Mouse (Mus musculus) neural tube, embryonic 11.5 days (tissue): ENCODE data around the gene Cela3b. TPM values are rescaled to one million over a fixed set of nuclear protein-coding genes. Genes with fewer than 3 reads are reported as not detected.
"Not testable (repeated sequence)": the region's sequence is repeated elsewhere in the genome, so short reads cannot be mapped to it uniquely, and the experiment has no call there.

Experiments
- ATAC-seq: fragments of 200-750 bp; cut with Nextera tagmentation; 2 replicates; pipeline ENCODE4 v1.8.0; 2017; ENCODE audit warnings: moderate number of reproducible peaks, mild to moderate bottlenecking, moderate TSS enrichment, moderate library complexity; ENCODE audit not compliant: insufficient read depth, low FRiP score, low TSS enrichment
- DNase-seq: peaks from one replicate; pipeline ENCODE4 v3.0.0-alpha.2; 2015; ENCODE audit warnings: low spot score
- H3K27ac ChIP-seq: fragments of 300-500 bp; sonication (generic); 2 replicates; pipeline ENCODE4 v1.5.1; 2014; ENCODE audit warnings: low read depth, mild to moderate bottlenecking, low read length
- H3K27me3 ChIP-seq: fragments of 300-500 bp; sonication (generic); 2 replicates; pipeline ENCODE4 v1.6.1; 2014; ENCODE audit warnings: mild to moderate bottlenecking, low read length, mixed read lengths; ENCODE audit not compliant: control insufficient read depth, insufficient read depth
- H3K36me3 ChIP-seq: fragments of 300-500 bp; sonication (generic); 2 replicates; pipeline ENCODE4 v1.6.1; 2014; ENCODE audit warnings: mild to moderate bottlenecking, low read length, moderate library complexity, mixed read lengths; ENCODE audit not compliant: control insufficient read depth, insufficient read depth
- H3K4me1 ChIP-seq: fragments of 300-500 bp; sonication (generic); 2 replicates; pipeline ENCODE4 v1.6.1; 2014; ENCODE audit warnings: low read length, mixed read lengths; ENCODE audit not compliant: control insufficient read depth, insufficient read depth
- H3K4me2 ChIP-seq: fragments of 300-500 bp; sonication (generic); 2 replicates; pipeline ENCODE4 v1.6.1; 2014; ENCODE audit warnings: low read depth, mild to moderate bottlenecking, moderate library complexity
- H3K4me3 ChIP-seq: fragments of 300-500 bp; sonication (generic); 2 replicates; pipeline ENCODE4 v1.5.1; 2014; ENCODE audit warnings: low read depth, low read length
- H3K9ac ChIP-seq: fragments of 300-500 bp; sonication (generic); 2 replicates; pipeline ENCODE4 v1.6.1; 2014; ENCODE audit warnings: mild to moderate bottlenecking, low read length
- H3K9me3 ChIP-seq: fragments of 300-500 bp; sonication (generic); 2 replicates; pipeline ENCODE4 v1.6.1; 2016; ENCODE audit warnings: low read length; ENCODE audit not compliant: control insufficient read depth
- WGBS: fragments of 180-500 bp; shearing (Covaris S2); extraction: QIAGEN DNeasy Blood & Tissue Kit; methylation state at CpG from one replicate; pipeline ENCODE4 v1.1.7; 2014; 5-methylcytosine and 5-hydroxymethylcytosine counted together
- polyA plus RNA-seq: library from polyadenylated mRNA; unstranded; fragments of >200 nt; fragmentation: Nextera tagmentation; extraction: Ambion mirVana; gene quantifications from 2 replicates; pipeline ENCODE4 v1.2.1, GENCODE M21; 2014

Gene Cela3b
- polyA plus RNA-seq, 1 experiment from 2014 or later = not detected

DNA sequence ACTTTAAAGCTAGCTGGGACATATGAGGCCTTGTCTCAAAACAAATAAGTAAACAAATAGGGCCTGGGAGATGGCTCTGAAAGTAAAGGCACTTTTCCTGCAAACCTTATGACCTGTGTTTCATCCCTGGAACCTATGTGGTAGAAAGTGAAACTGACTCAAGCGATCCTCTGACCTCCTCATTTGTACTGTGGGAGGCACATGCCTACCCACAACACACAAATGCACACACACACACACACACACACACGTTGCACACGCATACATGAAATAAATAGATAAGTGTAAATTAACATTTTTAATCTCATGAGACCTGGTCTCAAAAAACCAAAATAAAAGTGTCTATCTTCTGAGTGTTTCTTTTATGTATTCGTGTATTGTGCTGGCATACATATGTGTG, 15.5 kb upstream of the Cela3b start:
- no peaks in the 10 kb centered on the region for H3K36me3 ChIP-seq
- no peak overlapping the region for H3K27ac ChIP-seq
- H3K27me3 ChIP-seq = no peaks in the 10 kb centered on the region
- H3K4me1 ChIP-seq = no peaks in the 10 kb centered on the region
- no peak overlapping the region for H3K9ac ChIP-seq
- WGBS = 91% methylated on average over 4 of the region's 4 CpGs
- DNase-seq = no peak
- H3K9me3 ChIP-seq = no peaks in the 10 kb centered on the region
- ATAC-seq = no peak
- no peak overlapping the region for H3K4me2 ChIP-seq
- no peak overlapping the region for H3K4me3 ChIP-seq

DNA sequence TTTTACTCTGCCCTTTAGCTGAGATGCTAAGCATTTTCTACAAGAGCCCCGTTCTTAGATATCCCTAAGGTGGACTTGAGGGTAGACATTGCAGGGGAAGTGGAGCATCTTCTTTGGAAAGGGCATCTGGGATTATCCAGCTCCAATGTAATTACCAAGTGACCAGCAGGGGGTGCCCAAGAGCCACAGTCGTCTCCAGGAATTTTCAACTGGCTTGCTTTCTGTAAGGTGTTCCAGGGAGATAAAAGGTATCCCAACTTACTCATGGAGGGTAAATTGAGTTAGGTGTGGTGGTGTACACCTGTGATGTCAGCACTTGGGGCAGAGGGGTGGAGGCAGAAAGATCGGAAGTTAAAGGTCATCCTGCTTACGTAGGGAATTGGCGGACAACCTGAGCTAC, 13.3 kb upstream of the Cela3b start:
- no peak for ATAC-seq
- WGBS = 38% methylated on average over 5 of the region's 5 CpGs

DNA sequence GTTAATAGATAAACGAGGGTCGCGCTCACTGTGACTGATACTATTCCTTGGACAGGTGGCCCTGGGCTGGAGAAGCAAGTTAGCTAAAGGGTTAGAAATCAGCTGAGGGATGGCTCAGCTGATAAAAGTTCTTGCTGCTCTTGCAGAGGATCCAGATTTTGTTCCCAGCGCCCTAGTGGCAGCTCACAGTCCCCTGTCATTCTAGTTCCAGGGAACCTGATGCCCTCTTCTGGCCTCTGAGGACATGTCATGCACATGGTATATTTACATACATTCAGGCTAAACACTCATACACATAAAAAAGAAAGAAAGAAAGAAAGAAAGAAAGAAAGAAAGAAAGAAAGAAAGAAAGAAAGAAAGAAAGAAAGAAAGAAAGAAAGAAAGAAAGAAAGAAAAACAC, 11.0 kb upstream of the Cela3b start:
- no peak for DNase-seq
- 82% methylated on average over 4 of the region's 4 CpGs for WGBS
- Histone ChIP-seq H3K4me2 (no peak overlapping the region), H3K4me3 (no peak overlapping the region), H3K27me3 (no peaks in the 10 kb centered on the region), H3K36me3 (no peaks in the 10 kb centered on the region), H3K4me1 (no peaks in the 10 kb centered on the region), H3K27ac (no peak overlapping the region), H3K9ac (no peak overlapping the region), H3K9me3 (no peaks in the 10 kb centered on the region)
- ATAC-seq = no peak

More for the DNA sequence above, 13.3 kb upstream of the Cela3b start:
- DNase-seq = peak; percentile 77
- no peak overlapping the region for H3K27ac ChIP-seq
- H3K4me2 ChIP-seq = no peak overlapping the region
- H3K9ac ChIP-seq = no peak overlapping the region
- no peak overlapping the region for H3K4me3 ChIP-seq
- H3K4me1 ChIP-seq = no peaks in the 10 kb centered on the region
- no peaks in the 10 kb centered on the region for H3K9me3 ChIP-seq
- H3K27me3 ChIP-seq = no peaks in the 10 kb centered on the region
- H3K36me3 ChIP-seq = no peaks in the 10 kb centered on the region

DNA sequence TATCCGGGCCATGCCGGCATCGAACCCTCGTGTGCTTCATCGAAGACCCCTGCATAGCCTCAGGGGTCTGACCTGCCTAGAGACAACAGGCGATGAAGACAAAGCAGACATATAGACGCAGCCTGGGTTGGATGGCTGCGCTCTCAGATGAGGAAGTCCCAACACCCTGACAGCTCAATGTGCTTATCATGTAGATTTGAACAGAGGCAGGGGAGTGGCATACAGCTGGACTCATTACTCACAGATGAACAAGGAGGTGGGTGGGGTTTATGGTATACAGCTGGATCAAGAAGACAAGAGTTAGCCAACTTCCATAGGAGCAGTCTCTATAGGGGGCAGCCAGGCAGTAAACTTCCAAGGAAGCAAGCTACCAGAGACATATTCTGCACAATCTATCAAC, 8.5 kb upstream of the Cela3b start:
- WGBS = 90% methylated on average over 8 of the region's 8 CpGs
- no peak for ATAC-seq
- Histone ChIP-seq H3K9ac (no peak overlapping the region), H3K27me3 (no peaks in the 10 kb centered on the region), H3K4me3 (no peak overlapping the region), H3K9me3 (no peaks in the 10 kb centered on the region), H3K36me3 (no peaks in the 10 kb centered on the region), H3K27ac (no peak overlapping the region), H3K4me1 (no peaks in the 10 kb centered on the region), H3K4me2 (no peak overlapping the region)
- DNase-seq = no peak

DNA sequence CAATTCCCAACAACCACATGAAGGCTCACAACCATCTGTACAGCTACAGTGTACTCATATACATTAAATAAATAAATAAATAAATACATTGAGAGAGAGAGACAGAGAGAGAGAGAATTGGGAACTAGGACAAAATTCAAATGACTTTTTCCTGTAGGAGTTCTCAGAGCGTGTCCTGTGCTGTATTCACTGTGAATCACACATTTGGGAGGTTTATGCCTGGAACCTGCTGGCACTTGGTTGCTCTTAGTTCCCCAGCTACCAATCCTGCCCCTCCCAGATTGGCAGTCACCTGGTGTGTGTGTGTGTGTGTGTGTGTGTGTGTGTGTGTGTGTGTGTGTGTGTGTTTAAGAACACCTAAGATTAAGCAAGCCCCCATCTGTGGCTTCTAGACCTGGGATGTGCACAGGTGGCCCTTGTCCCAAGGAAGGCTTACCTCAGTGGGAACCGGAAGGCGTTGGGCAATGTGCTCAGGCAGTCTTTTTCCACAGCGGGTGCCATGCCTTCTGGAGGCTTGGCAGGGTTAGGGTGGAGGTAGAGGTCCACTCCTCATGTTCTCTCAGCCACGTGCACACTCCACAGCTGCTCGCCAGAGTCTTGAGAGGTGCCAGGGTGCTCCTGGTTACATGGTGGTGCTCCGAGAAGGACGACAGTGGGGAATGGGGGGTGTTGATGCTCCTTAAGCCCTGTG, 6.8 kb upstream of the Cela3b start:
- Histone ChIP-seq H3K27ac (no peak overlapping the region), H3K4me3 (no peak overlapping the region), H3K36me3 (no peaks in the 10 kb centered on the region), H3K9me3 (no peaks in the 10 kb centered on the region), H3K9ac (no peak overlapping the region), H3K4me1 (no peaks in the 10 kb centered on the region), H3K4me2 (no peak overlapping the region), H3K27me3 (no peaks in the 10 kb centered on the region)
- ATAC-seq = no peak
- 86% methylated on average over 8 of the region's 8 CpGs for WGBS
- DNase-seq = no peak

DNA sequence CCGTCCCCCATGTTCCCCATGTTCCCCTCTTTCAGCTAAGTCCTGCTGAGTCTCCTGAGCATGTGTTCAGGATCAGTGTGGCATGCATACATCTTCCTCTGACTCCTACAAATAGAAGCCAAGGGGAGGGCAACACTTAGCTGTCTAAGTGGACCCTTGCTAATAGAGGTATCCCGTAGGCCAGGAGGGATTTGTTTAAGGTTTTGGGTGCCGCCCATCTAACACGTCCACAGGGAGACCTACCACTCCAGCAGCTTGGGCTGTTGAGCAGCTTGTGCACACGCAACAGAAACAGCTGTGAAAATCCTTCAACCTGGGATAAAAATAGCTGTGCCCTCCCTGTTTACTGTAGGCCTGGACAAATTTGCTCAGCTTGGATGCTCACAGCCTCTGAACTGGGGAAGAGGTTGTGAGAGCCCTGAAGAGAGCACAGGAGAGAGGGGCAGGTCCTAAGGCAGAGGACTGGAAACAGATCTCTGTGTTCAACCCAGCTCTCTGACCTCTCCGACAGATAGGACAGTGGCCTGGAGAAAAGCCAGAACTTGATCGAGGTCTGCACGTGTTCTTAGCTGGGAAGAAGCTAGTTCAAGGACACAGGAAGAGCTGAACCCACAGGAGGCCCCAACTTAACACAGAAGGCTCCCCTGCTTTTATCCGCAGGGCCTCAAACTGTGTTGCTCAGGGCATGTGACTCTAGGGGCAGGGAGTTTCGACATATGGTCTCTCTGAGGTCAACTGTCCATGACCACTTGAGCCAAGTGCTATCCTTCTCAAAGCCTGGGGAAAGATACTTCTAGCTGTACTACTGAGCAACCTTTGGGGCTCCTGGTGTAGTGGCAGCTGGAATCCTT, 2.6 kb upstream of the Cela3b start:
- not testable (repeated sequence) for H3K4me3 ChIP-seq, H3K4me1 ChIP-seq, H3K36me3 ChIP-seq, ATAC-seq, DNase-seq, H3K27ac ChIP-seq, H3K27me3 ChIP-seq, H3K4me2 ChIP-seq, H3K9me3 ChIP-seq, H3K9ac ChIP-seq
- WGBS = 81% methylated on average over 10 of the region's 10 CpGs

DNA sequence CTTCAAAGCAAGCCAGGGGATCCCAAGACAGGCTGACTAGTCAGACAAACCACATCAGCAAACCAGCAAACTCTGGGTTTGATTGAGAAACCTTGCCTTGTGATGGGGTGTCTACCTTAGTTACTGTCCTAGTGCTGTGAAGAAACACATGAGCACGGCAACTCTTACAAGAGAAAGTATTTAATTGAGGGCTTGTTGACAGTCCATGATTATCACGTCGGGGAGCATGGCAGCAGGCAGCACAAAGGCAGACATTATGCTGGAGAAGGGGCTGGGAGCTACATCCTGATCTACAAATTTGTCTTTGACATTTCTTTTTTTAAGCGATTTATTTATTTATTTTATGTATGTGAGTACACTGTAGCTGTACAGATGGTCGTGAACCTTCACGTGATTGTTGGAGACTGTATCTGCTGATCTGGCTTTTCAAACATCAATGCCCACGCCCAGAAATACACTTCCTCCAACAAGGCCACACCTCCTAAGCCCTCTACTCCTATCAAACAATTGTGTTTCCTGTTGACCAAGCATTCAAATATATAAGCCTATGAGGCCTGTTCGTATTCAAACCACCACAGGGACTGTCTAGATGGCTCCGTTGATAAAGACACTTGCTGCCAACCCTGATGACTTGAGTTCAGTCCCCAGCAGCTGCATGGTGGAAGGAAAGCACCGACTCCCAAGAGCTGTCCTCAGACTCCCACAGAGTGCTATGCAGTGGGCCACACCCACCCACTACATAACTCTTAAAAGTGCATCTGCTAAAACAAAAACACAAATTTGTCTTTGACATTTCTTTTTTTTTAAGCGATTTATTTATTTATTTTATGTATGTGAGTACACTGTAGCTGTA, 12.4 kb downstream of the Cela3b start:
- ATAC-seq (no peak), DNase-seq (no peak)
- no peaks in the 10 kb centered on the region for H3K9me3 ChIP-seq
- no peaks in the 10 kb centered on the region for H3K27me3 ChIP-seq
- no peaks in the 10 kb centered on the region for H3K4me1 ChIP-seq
- H3K4me3 ChIP-seq = no peak overlapping the region
- no peak overlapping the region for H3K27ac ChIP-seq
- no peak overlapping the region for H3K9ac ChIP-seq
- H3K4me2 ChIP-seq = no peak overlapping the region
- no peaks in the 10 kb centered on the region for H3K36me3 ChIP-seq
- 81% methylated on average over 11 of the region's 11 CpGs for WGBS

DNA sequence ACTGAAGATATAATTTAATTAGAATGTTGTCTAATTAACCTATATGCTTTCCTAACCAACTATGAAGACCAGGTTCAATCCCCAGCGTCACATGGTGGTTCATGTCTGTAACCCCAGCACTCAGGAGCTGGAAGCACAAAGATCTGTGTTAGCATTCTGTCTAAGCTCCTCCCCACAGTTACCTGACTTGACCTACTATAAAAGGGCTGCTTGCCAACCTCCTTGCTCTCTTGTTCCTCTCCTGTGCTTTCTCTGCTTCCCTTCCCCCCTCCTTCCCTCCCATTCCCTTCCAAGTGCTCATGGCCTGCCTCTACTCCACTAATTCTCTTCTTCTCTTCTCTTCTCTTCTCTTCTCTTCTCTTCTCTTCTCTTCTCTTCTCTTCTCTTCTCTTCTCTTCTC, 15.4 kb downstream of the Cela3b start:
- 78% methylated on average over 1 of the region's 1 CpGs for WGBS
- Histone ChIP-seq H3K4me3 (no peak overlapping the region), H3K36me3 (no peaks in the 10 kb centered on the region), H3K9ac (no peak overlapping the region), H3K4me2 (no peak overlapping the region), H3K27ac (no peak overlapping the region), H3K9me3 (no peaks in the 10 kb centered on the region), H3K4me1 (no peaks in the 10 kb centered on the region), H3K27me3 (no peaks in the 10 kb centered on the region)
- no peak for DNase-seq
- ATAC-seq = no peak
